Mouse (Mus musculus) erythroblast, embryonic 14.5 days (primary cell): Measurements from ENCODE around the gene Magoh. TPM values are rescaled to one million over a fixed set of nuclear protein-coding genes. Genes with fewer than 3 reads are reported as not detected.

Source experiments
- H3K27me3 ChIP-seq: 2 replicates; pipeline ENCODE4 v1.6.1; 2012; ENCODE audit warnings: inconsistent platforms; ENCODE audit not compliant: control insufficient read depth
- H3K36me3 ChIP-seq: 2 replicates; pipeline ENCODE4 v1.6.1; 2012; ENCODE audit warnings: mild to moderate bottlenecking, inconsistent platforms; ENCODE audit not compliant: control insufficient read depth
- H3K4me1 ChIP-seq: 2 replicates; pipeline ENCODE4 v1.6.1; 2012; ENCODE audit warnings: inconsistent platforms; ENCODE audit not compliant: control insufficient read depth
- H3K4me3 ChIP-seq: replicated peaks from 2 replicates; pipeline ENCODE3; 2012; ENCODE audit warnings: moderate library complexity, mild to moderate bottlenecking, inconsistent platforms
- H3K9me3 ChIP-seq: 2 replicates; pipeline ENCODE4 v1.6.1; 2012; ENCODE audit warnings: low read length, inconsistent platforms, mixed read lengths; ENCODE audit not compliant: control insufficient read depth
- GATA1 ChIP-seq: IDR thresholded peaks from 2 replicates; pipeline ENCODE4 v1.6.1; 2012; ENCODE audit warnings: low read length, inconsistent platforms, mixed read lengths
- TAL1 ChIP-seq: IDR thresholded peaks from 3 replicates; pipeline ENCODE4 v1.6.1; 2012; ENCODE audit warnings: low read length, inconsistent platforms, mixed read lengths
- polyA plus RNA-seq: library from polyadenylated mRNA; stranded (reverse); fragments of >175 nt; gene quantifications from 2 replicates; pipeline ENCODE4 v1.2.3, GENCODE M21; 2012

Magoh gene
- polyA plus RNA-seq, 1 experiment, result 0.84 TPM

GRCm38 (mm10) chr4:107843687-107844086 lies 35.9 kb upstream of the Magoh start:
- TF ChIP-seq GATA1, result no peak
- TF ChIP-seq TAL1, result no peak
- H3K4me3 ChIP-seq, result no peak overlapping the region
- peaks cover 5% of the 10 kb centered on the region; the same call in 1 of the 2 replicates for H3K27me3 ChIP-seq
- peaks cover 17% of the 10 kb centered on the region for H3K4me1 ChIP-seq
- H3K36me3 ChIP-seq, result peaks cover 50% of the 10 kb centered on the region
- no peaks in the 10 kb centered on the region for H3K9me3 ChIP-seq

DNA sequence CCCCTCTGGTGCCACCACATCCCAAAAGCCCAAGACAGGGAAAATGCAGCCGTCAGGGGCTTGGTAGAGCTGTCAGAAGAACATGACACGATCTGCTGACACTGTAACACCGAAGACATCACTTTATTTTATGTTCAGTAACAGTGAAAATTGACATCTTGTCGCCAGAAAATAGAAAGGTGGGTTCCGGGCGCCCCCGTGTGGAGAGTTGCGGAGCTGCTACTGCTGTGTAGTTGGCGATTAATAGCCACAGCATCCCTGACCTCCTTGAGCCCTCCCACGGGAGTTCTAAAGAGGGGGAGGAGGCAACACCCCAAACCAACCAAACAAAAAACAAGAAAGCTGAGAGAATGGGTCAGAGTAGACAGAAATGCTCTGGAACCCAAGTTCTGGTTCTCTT lies 34.6 kb upstream of the Magoh start:
- H3K36me3 ChIP-seq, result peaks cover 51% of the 10 kb centered on the region
- H3K27me3 ChIP-seq, result peaks cover 5% of the 10 kb centered on the region; the same call in 1 of the 2 replicates
- peaks cover 17% of the 10 kb centered on the region for H3K4me1 ChIP-seq
- H3K4me3 ChIP-seq, result no peak overlapping the region
- no peak for TF ChIP-seq GATA1
- no peaks in the 10 kb centered on the region for H3K9me3 ChIP-seq

DNA sequence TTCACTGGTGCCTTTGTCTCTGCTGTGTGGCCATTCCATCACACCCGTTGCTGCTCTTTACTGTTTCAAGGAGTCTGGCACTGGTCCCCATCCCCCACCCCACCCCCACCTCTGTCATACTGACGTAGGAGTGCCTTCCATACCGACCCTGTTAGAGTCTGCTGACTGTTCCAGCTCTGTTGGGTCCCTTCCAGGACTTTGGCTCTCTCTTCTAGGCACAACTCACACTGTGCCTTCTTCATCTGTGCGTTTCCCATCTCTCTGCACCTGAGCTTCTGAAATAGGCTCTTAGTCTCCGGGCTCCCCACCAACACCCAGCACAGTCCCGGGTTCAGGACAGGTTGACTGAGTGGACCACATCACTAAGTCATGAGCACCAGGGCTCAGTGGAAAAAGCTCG lies 32.8 kb upstream of the Magoh start:
- H3K36me3 ChIP-seq, result peaks cover 58% of the 10 kb centered on the region
- no peak overlapping the region for H3K4me3 ChIP-seq
- H3K27me3 ChIP-seq, result peaks cover 5% of the 10 kb centered on the region; the same call in 1 of the 2 replicates
- peaks cover 15% of the 10 kb centered on the region for H3K4me1 ChIP-seq
- no peaks in the 10 kb centered on the region for H3K9me3 ChIP-seq
- TF ChIP-seq TAL1, result no peak
- no peak for TF ChIP-seq GATA1

DNA sequence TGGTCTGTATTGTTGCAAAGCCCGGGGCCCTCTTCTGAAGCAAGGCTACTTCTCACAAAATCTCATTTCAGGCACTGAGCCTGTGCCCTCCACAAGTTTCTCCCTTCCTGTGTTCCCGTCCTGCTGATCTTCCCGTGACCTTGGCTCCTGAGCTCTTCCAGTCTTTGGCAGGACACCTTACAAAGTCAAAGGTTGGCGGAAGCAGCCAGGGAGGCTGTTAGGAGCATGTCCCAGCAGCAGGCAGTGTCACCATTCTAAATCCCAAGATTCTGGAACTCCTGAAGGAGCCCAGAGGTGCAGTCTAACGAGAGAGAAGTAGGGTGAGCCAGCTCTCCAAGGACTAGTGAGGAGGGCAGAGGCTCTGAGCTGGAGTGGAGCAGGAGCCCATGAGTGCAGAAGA lies 31.0 kb upstream of the Magoh start:
- peaks cover 5% of the 10 kb centered on the region; the same call in 1 of the 2 replicates for H3K27me3 ChIP-seq
- no peak overlapping the region for H3K4me3 ChIP-seq
- H3K9me3 ChIP-seq, result no peaks in the 10 kb centered on the region
- TF ChIP-seq TAL1 (no peak), GATA1 (no peak)
- peaks cover 56% of the 10 kb centered on the region for H3K36me3 ChIP-seq
- H3K4me1 ChIP-seq, result no peaks in the 10 kb centered on the region

- Histone ChIP-seq H3K4me1 (no peaks in the 10 kb centered on the region), H3K27me3 (peaks cover 5% of the 10 kb centered on the region; the same call in 1 of the 2 replicates), H3K4me3 (no peak overlapping the region), H3K9me3 (no peaks in the 10 kb centered on the region), H3K36me3 (peaks cover 61% of the 10 kb centered on the region)
- no peak for TF ChIP-seq GATA1
- TF ChIP-seq TAL1, result no peak
Measured at GRCm38 (mm10) chr4:107849621-107850020, 29.9 kb upstream of the Magoh start.

DNA sequence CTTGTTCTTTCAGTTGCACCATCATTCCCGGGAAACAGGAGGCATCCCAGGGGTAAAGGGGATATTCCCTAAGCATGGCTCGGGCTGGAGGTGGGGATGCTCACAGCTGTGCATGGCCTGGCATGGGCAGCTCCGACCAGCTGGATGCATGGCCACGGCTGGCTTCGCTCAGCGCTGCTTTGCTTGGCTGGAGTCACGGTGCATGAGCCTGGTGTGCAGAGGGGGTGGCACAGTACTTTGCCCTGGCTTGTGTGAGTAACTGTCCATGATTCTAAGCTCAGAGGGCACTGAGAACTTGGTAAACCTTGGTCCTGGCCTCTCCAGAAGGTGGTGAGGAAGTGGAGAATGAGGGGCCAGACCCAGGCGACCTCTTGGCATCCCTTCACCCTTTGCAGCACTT lies 29.5 kb upstream of the Magoh start:
- TF ChIP-seq GATA1 (no peak), TAL1 (no peak)
- Histone ChIP-seq H3K4me3 (no peak overlapping the region), H3K27me3 (peaks cover 5% of the 10 kb centered on the region; the same call in 1 of the 2 replicates), H3K9me3 (no peaks in the 10 kb centered on the region), H3K36me3 (peaks cover 66% of the 10 kb centered on the region), H3K4me1 (no peaks in the 10 kb centered on the region)

DNA sequence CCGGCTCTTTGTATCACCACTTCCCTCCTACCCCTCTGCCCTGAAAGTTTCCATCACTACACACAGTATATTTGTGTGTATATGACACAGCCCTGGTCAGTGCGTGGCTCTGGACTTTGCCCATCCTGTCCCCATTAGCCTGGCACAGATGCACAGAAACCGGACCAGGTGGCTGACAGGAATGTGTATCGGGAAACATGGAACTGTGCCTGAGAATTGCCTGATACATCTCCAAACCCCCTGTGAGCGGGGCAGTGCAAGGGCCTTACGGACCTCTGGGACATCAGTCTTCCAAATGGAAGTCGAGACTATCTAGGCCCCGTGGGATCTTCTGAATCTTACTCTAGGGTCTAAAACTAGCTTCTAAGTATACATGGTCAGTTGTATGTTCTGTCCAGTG lies 26.2 kb upstream of the Magoh start:
- TF ChIP-seq TAL1 (no peak), GATA1 (no peak)
- H3K36me3 ChIP-seq, result peaks cover 71% of the 10 kb centered on the region
- no peaks in the 10 kb centered on the region for H3K9me3 ChIP-seq
- no peaks in the 10 kb centered on the region for H3K27me3 ChIP-seq
- no peak overlapping the region for H3K4me3 ChIP-seq
- H3K4me1 ChIP-seq, result no peaks in the 10 kb centered on the region

DNA sequence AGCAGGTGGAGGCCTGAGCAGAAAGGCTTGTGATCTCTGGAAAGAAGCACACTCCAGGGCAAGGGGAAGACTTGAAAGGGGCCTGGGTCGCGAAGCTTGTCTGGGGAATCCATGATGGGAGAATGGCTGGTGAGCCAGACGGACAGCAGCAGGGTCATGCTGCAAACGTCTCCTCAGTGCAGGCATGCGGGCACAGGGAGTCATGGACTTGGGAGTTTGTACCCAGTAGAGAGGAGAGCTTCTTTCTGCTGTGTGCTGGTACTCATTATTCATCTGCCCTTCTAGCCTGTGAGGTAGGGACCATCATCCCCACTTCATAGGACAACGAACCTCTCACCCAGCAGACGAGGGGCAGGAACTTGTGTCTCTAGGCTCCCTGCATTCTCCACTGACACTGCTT lies 25.7 kb upstream of the Magoh start:
- H3K27me3 ChIP-seq, result no peaks in the 10 kb centered on the region
- peaks cover 72% of the 10 kb centered on the region for H3K36me3 ChIP-seq
- H3K9me3 ChIP-seq, result no peaks in the 10 kb centered on the region
- H3K4me3 ChIP-seq, result no peak overlapping the region
- H3K4me1 ChIP-seq, result no peaks in the 10 kb centered on the region
- TF ChIP-seq TAL1 (no peak), GATA1 (no peak)

DNA sequence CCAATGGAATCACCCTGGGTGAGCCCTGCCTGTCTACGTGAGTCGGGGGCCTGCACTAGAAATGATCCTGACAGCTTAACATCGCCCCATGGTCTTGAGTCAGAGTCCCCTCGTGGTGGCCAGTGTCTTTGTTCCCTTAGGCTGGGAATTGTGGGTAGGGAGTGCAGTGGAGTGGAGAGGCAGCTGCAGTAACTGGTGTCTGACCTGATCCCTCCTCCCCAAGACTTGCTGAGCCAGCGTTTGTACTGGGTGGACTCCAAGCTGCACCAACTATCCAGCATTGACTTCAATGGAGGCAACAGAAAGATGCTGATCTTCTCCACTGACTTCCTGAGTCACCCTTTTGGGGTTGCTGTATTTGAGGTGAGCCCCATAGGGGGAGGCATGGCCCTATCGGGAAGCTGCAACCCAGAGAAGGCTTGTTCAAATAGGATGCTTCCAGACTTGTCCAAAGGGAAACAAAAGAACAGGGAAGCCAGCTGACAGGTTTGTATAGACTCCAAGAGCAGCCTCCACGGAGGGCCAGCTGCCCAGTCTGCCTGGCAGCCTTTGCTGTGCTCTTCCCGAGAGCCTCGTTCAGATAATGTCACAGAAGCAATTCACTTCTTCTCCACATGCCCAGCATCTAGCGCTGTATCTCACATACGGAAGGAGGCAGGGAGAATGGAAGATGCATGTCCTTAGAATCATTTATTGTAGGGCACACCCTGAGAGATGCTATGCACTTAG lies 22.4 kb upstream of the Magoh start:
- Histone ChIP-seq H3K4me3 (no peak overlapping the region), H3K36me3 (peaks cover 89% of the 10 kb centered on the region), H3K9me3 (no peaks in the 10 kb centered on the region), H3K27me3 (no peaks in the 10 kb centered on the region), H3K4me1 (no peaks in the 10 kb centered on the region)
- no peak for TF ChIP-seq TAL1
- TF ChIP-seq GATA1, result no peak

DNA sequence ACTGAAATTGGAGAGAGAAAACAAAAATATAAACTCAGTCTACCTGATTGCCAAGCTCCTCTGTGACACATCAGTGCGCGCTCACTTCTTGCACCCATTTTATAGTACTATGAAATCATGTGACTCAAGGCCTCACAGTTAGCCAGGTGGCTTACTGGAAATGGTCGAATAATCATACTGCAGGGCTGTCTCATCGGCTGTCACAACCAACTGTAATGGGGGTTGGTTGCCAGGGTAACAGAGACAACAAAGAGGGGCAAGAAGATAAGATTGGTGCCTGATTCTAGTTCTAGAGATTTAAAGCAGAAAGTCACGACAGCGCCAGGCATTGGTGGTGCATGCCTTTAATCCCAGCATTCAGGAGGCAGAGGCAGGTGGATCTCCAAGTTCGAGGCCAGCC lies 20.6 kb upstream of the Magoh start:
- no peak for TF ChIP-seq TAL1
- no peak for TF ChIP-seq GATA1
- peaks cover 89% of the 10 kb centered on the region for H3K36me3 ChIP-seq

More for the DNA sequence above, 20.6 kb upstream of the Magoh start:
- Histone ChIP-seq H3K4me1 (peaks cover 2% of the 10 kb centered on the region; the same call in 1 of the 2 replicates), H3K4me3 (no peak overlapping the region), H3K27me3 (no peaks in the 10 kb centered on the region), H3K9me3 (no peaks in the 10 kb centered on the region)
